Mouse (Mus musculus) CH12.LX (cell line): ENCODE data around the gene BC052040.

Experiments
- JUND ChIP-seq: conservative IDR thresholded peaks from 2 replicates; pipeline ENCODE4 v1.6.1; 2011; ENCODE audit warnings: low read depth, low read length, improper control_type of control experiment
- MAFK ChIP-seq: IDR thresholded peaks from 2 replicates; pipeline ENCODE4 v1.6.1; 2011; ENCODE audit warnings: low read length, improper control_type of control experiment; ENCODE audit not compliant: insufficient replicate concordance
- NELFE ChIP-seq: IDR thresholded peaks from 2 replicates; pipeline ENCODE4 v1.6.1; 2011; ENCODE audit warnings: low read depth, low read length, improper control_type of control experiment

GRCm38 (mm10) chr2:115609020-115609419 is 27.5 kb downstream of the BC052040 start:
- TF ChIP-seq JUND, result no peak
- no peak for TF ChIP-seq MAFK
- TF ChIP-seq NELFE, result no peak
